Mouse (Mus musculus): Measurements from ENCODE around the gene Phf21a. TPM values are rescaled to one million over a fixed set of nuclear protein-coding genes. Genes with fewer than 3 reads are reported as not detected.
A peak's percentile ranks its signal among the peaks of the same experiment; 100 is the strongest.

Phf21a gene
- polyA plus RNA-seq, 1 experiment from 2014 or later: 21.5 TPM

GRCm38 (mm10) chr2:92059481-92060220 lies 33.3 kb upstream of the Phf21a start:
- Histone ChIP-seq H3K4me3 (peak overlapping the region; percentile 53), H3K9me3 (replicated peaks) (no peaks in the 10 kb centered on the region), H3K27me3 (replicated peaks) (peaks cover 19% of the 10 kb centered on the region), H3K4me1 (replicated peaks) (peaks cover 23% of the 10 kb centered on the region), H3K4me2 (peak overlapping the region; percentile 84), H3K27ac (ENCODE audit: poor library complexity, severe bottlenecking) (no peak overlapping the region), H3K9ac (peak overlapping the region; percentile 59), H3K36me3 (no peaks in the 10 kb centered on the region)
- under 1% methylated on average over 62 of the region's 63 CpGs for WGBS
- peak; percentile 60 for ATAC-seq (ENCODE audit: insufficient number of reproducible peaks, low FRiP score)

DNA sequence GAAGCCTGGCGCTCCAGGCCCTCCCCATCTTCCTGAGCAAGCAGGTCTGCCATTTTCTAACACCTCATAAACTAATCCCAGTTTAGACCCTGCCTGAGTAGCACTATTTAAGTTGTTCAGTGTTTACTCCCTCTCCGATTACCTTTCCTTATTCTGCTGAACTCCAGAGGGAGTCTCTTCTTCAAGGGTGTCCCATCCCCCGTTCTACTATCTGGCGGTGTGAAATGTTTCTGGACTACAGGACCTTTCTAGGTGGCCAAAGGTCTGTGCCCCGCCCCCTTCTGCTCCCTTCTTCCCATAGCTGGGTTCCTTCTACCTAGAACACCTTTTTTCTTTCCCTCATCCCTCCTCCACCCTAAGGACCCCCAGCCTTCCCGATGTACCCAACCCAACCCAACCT lies 32.6 kb upstream of the Phf21a start:
- Histone ChIP-seq H3K4me2 (peak overlapping the region; percentile 84), H3K9ac (peak overlapping the region; percentile 59; the same call in 1 of the 2 replicates), H3K4me1 (replicated peaks) (peaks cover 20% of the 10 kb centered on the region), H3K27me3 (replicated peaks) (peaks cover 18% of the 10 kb centered on the region), H3K4me3 (peak overlapping the region; percentile 53), H3K36me3 (no peaks in the 10 kb centered on the region), H3K27ac (ENCODE audit: poor library complexity, severe bottlenecking) (no peak overlapping the region), H3K9me3 (replicated peaks) (no peaks in the 10 kb centered on the region)
- ATAC-seq (ENCODE audit: insufficient number of reproducible peaks, low FRiP score): no peak
- 18% methylated on average over 6 of the region's 6 CpGs for WGBS

DNA sequence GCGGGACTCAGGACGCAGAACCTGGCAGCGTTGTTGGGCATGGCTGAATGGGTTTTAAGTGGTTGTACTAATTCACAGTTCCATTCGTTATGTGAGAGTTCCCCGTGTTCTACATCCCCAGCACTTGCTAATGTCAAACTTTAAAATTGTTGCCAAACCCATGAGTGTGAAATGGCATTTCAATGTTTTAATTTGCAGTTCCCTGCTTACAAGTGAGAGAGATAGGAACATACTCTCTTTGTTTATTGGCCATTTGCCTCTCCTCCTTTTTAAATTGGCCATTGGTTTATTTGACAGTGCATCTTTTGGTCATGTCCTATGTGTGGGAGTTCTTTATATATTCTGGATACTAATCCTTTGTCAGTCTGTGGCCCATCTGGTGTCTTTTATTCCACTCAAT lies 31.6 kb upstream of the Phf21a start:
- Histone ChIP-seq H3K4me3 (no peak overlapping the region), H3K9ac (no peak overlapping the region), H3K4me2 (no peak overlapping the region), H3K9me3 (replicated peaks) (no peaks in the 10 kb centered on the region), H3K4me1 (replicated peaks) (peaks cover 10% of the 10 kb centered on the region), H3K27ac (ENCODE audit: poor library complexity, severe bottlenecking) (no peak overlapping the region), H3K36me3 (no peaks in the 10 kb centered on the region), H3K27me3 (replicated peaks) (peaks cover 18% of the 10 kb centered on the region)
- WGBS: 69% methylated on average over 5 of the region's 5 CpGs
- ATAC-seq (ENCODE audit: insufficient number of reproducible peaks, low FRiP score): no peak

GRCm38 (mm10) chr2:92063106-92063505 lies 29.8 kb upstream of the Phf21a start:
- no peak overlapping the region for H3K4me3 ChIP-seq
- no peaks in the 10 kb centered on the region for H3K36me3 ChIP-seq
- 53% methylated on average over 5 of the region's 5 CpGs for WGBS
- H3K4me1 ChIP-seq (replicated peaks): peaks cover 10% of the 10 kb centered on the region
- no peak for ATAC-seq (ENCODE audit: insufficient number of reproducible peaks, low FRiP score)
- H3K9ac ChIP-seq: no peak overlapping the region
- H3K4me2 ChIP-seq: no peak overlapping the region
- peaks cover 18% of the 10 kb centered on the region for H3K27me3 ChIP-seq (replicated peaks)
- no peaks in the 10 kb centered on the region for H3K9me3 ChIP-seq (replicated peaks)
- H3K27ac ChIP-seq (ENCODE audit: poor library complexity, severe bottlenecking): no peak overlapping the region

DNA sequence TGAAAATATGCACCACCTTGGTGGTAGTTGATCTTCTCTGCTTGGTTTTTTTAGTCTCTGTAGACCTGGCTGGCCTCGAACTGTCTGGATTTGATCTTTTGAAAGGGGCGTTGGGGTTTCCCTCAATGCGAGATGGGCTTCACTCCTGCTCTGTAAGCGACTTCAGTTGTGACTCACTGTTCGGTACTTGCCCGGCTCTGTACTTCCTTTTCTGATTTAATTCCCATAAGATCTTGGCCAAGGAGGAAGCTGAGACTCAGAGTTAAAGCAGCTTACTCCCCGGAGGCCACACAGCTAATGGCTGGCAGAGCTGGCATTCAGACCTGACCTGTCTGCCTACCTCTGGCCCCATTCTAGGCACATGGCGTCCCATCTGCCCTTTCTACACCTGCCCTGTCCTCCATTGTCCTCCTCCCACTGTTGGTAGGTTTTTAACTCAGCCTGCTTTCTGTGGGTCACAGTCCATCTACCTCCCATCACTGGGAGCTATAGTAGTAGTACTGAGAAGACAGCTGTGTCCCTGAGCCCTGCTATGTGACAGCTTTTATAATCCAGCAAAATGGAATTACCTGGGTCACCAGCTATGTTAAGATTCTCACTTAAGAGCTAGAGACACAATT lies 27.5 kb upstream of the Phf21a start:
- 74% methylated on average over 8 of the region's 8 CpGs for WGBS

DNA sequence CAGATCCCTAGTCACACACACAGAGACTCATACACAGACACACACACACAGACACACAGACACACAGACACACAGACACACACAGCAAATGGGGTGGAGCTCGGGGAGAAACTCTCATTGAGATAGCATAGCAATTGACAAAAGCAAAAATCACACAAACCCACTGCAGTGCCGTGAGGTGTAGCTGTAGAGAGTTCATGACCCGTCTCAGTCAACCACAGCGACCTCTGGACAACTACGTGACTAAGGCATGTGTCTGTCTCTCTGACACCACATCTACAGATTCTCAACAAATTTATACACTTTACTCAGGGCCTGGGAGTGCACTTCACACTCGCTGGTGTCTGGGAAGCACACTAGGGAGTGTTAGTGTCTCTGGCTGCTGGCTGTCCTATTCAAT lies 27.0 kb upstream of the Phf21a start:
- no peak for ATAC-seq (ENCODE audit: insufficient number of reproducible peaks, low FRiP score)
- WGBS: 55% methylated on average over 6 of the region's 6 CpGs
- H3K4me2 ChIP-seq: no peak overlapping the region

More for the DNA sequence above, 27.5 kb upstream of the Phf21a start:
- no peak for ATAC-seq (ENCODE audit: insufficient number of reproducible peaks, low FRiP score)
- no peak overlapping the region; the same call in 1 of the 2 replicates for H3K9ac ChIP-seq
- H3K4me2 ChIP-seq: no peak overlapping the region
- H3K9me3 ChIP-seq (replicated peaks): no peaks in the 10 kb centered on the region
- H3K27ac ChIP-seq (ENCODE audit: poor library complexity, severe bottlenecking): no peak overlapping the region
- H3K4me3 ChIP-seq: no peak overlapping the region
- no peaks in the 10 kb centered on the region for H3K4me1 ChIP-seq (replicated peaks)
- peaks cover 9% of the 10 kb centered on the region for H3K27me3 ChIP-seq (replicated peaks)
- no peaks in the 10 kb centered on the region for H3K36me3 ChIP-seq

GRCm38 (mm10) chr2:92066899-92067298 lies 26.0 kb upstream of the Phf21a start:
- no peak overlapping the region for H3K9ac ChIP-seq
- no peaks in the 10 kb centered on the region for H3K4me1 ChIP-seq (replicated peaks)
- no peaks in the 10 kb centered on the region for H3K27me3 ChIP-seq (replicated peaks)
- no peak overlapping the region for H3K27ac ChIP-seq (ENCODE audit: poor library complexity, severe bottlenecking)
- ATAC-seq (ENCODE audit: insufficient number of reproducible peaks, low FRiP score): no peak
- H3K36me3 ChIP-seq: no peaks in the 10 kb centered on the region
- no peaks in the 10 kb centered on the region for H3K9me3 ChIP-seq (replicated peaks)
- WGBS: 51% methylated on average over 1 of the region's 1 CpGs
- H3K4me3 ChIP-seq: no peak overlapping the region
- no peak overlapping the region for H3K4me2 ChIP-seq

More for the DNA sequence above, 27.0 kb upstream of the Phf21a start:
- no peaks in the 10 kb centered on the region for H3K36me3 ChIP-seq
- no peak overlapping the region for H3K9ac ChIP-seq
- H3K4me1 ChIP-seq (replicated peaks): no peaks in the 10 kb centered on the region
- H3K27ac ChIP-seq (ENCODE audit: poor library complexity, severe bottlenecking): no peak overlapping the region
- H3K4me3 ChIP-seq: no peak overlapping the region
- peaks cover 4% of the 10 kb centered on the region; the same call in 1 of the 2 replicates for H3K27me3 ChIP-seq (replicated peaks)
- no peaks in the 10 kb centered on the region for H3K9me3 ChIP-seq (replicated peaks)

DNA sequence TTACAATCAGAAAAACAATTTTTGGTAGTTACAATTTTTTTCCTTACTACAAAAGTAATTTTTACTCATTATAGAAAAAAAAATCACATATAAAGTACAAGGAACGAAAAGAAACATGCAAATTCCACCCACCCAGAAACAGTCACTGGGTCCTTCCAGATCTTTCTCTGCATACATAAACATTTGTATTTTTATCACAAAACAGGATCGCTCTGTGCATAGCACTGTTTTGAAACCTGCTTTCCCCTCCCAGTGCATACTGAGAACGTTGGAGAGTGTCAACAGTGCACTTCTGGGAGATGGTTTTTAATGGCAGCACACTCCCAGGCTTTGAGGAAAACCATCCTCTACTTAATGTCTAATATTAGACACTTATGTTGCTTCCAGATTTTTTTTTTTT lies 25.3 kb upstream of the Phf21a start:
- H3K4me3 ChIP-seq: no peak overlapping the region
- no peak overlapping the region for H3K4me2 ChIP-seq
- H3K27me3 ChIP-seq (replicated peaks): no peaks in the 10 kb centered on the region
- H3K36me3 ChIP-seq: no peaks in the 10 kb centered on the region
- no peak overlapping the region for H3K27ac ChIP-seq (ENCODE audit: poor library complexity, severe bottlenecking)
- WGBS: 51% methylated on average over 3 of the region's 3 CpGs
- no peaks in the 10 kb centered on the region for H3K9me3 ChIP-seq (replicated peaks)
- H3K4me1 ChIP-seq (replicated peaks): no peaks in the 10 kb centered on the region
- H3K9ac ChIP-seq: no peak overlapping the region
- no peak for ATAC-seq (ENCODE audit: insufficient number of reproducible peaks, low FRiP score)

DNA sequence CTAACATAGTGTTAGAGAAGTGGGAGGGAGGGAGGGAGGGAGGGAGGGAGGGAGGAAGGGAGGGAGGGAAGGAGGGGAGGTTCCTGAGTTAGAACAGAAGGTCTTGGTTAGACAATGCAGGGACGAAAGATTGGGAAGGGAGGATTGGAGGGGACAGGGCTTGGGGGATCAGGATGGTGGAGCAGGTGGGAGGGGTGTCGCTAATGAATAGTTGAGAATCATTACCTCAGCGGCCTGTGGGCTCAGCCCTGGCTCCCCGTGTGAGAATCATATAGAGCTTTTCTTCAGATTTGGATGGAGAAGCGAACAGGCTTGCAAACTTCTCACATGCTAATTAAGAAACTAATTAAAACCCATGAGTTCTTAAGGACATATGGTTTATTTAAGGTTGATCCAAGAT lies 23.3 kb upstream of the Phf21a start:
- H3K36me3 ChIP-seq: no peaks in the 10 kb centered on the region
- H3K27ac ChIP-seq (ENCODE audit: poor library complexity, severe bottlenecking): no peak overlapping the region
- ATAC-seq (ENCODE audit: insufficient number of reproducible peaks, low FRiP score): no peak
- H3K4me3 ChIP-seq: no peak overlapping the region
- no peak overlapping the region for H3K4me2 ChIP-seq
- H3K4me1 ChIP-seq (replicated peaks): no peaks in the 10 kb centered on the region
- no peaks in the 10 kb centered on the region for H3K27me3 ChIP-seq (replicated peaks)
- no peaks in the 10 kb centered on the region for H3K9me3 ChIP-seq (replicated peaks)
- H3K9ac ChIP-seq: no peak overlapping the region
- 68% methylated on average over 5 of the region's 5 CpGs for WGBS

DNA sequence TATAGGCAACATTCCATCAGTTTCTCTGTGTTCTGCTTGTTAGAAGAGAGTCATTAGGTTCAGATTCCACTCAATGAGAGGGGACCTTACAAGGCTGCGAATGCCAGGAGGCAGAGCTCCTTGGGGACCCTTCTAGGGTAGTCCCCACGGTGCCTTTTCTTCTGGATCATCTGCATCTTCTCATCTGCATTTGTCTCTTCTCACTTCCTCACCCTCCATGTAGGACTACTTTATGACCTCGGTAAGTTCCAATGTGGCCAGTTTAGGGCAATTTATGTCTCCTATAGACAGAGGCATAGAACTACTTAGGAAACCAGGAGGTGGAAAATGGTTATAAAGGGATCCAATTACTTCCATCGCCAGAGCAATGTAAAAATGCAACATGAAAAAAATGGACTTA lies 21.8 kb upstream of the Phf21a start:
- Histone ChIP-seq H3K9me3 (replicated peaks) (no peaks in the 10 kb centered on the region), H3K27ac (ENCODE audit: poor library complexity, severe bottlenecking) (no peak overlapping the region), H3K4me3 (no peak overlapping the region), H3K4me2 (no peak overlapping the region), H3K4me1 (replicated peaks) (no peaks in the 10 kb centered on the region), H3K27me3 (replicated peaks) (no peaks in the 10 kb centered on the region), H3K36me3 (no peaks in the 10 kb centered on the region), H3K9ac (no peak overlapping the region)
- 79% methylated on average over 4 of the region's 4 CpGs for WGBS
- ATAC-seq (ENCODE audit: insufficient number of reproducible peaks, low FRiP score): no peak

DNA sequence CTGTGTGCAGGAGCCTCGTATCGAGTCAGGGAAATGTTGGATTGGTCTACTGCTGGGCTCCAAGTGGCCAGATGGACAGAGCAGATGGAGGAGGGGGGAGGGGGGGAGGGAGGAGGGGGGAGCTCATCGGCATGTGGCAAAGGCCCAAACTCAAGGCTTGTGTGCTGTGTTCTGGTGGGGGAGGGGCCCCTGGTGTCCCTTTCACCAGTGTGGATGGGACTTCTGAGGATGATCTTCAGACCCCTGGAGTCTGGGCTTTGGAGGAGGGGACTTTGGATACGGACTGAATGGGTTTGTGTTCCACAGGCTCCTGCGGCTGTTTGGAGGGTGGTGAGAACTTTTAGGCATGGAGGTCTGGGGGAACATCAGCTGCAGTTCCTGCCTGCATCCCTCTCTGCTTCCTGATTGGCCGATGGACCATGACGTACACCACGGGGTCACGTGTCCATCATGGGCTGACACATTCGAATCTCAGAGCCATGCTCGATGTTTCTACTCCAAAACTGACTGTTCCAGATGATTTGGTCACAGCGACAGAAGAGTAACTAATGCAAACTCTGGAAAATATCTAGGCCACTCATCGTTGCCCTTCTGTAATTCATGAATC lies 16.7 kb upstream of the Phf21a start:
- WGBS: 81% methylated on average over 13 of the region's 13 CpGs
- H3K4me1 ChIP-seq (replicated peaks): no peaks in the 10 kb centered on the region
- no peak overlapping the region for H3K27ac ChIP-seq (ENCODE audit: poor library complexity, severe bottlenecking)
- no peak overlapping the region for H3K4me3 ChIP-seq
- H3K9ac ChIP-seq: no peak overlapping the region
- H3K9me3 ChIP-seq (replicated peaks): no peaks in the 10 kb centered on the region
- no peak for ATAC-seq (ENCODE audit: insufficient number of reproducible peaks, low FRiP score)
- H3K27me3 ChIP-seq (replicated peaks): no peaks in the 10 kb centered on the region
- no peaks in the 10 kb centered on the region for H3K36me3 ChIP-seq
- H3K4me2 ChIP-seq: no peak overlapping the region
